Mouse (Mus musculus): Measurements from ENCODE around the gene Zfand3.

- TF ChIP-seq USF1 (IDR thresholded peaks at IDR 0.05; ENCODE audit: low read depth, low read length) (no peak), POLR2A (IDR thresholded peaks at IDR 0.05; ENCODE audit: low read depth, low read length) (no peak), TBP (conservative IDR thresholded peaks at IDR 0.05; ENCODE audit: low read depth, low read length) (no peak), RCOR1 (conservative IDR thresholded peaks at IDR 0.05; ENCODE audit: low read depth, low read length) (no peak), CTCF (conservative IDR thresholded peaks at IDR 0.05 in 1 of 2, IDR thresholded peaks at IDR 0.05 in 1 of 2; ENCODE audit: low read depth in 2 of 2, low read length in 2 of 2) (no peak), POLR2AphosphoS2 (IDR thresholded peaks at IDR 0.05; ENCODE audit: low read depth, low read length) (no peak), NELFE (IDR thresholded peaks at IDR 0.05; ENCODE audit: low read depth, low read length) (no peak), EP300 (IDR thresholded peaks at IDR 0.05; ENCODE audit: low read length) (no peak), JUND (conservative IDR thresholded peaks at IDR 0.05; ENCODE audit: low read depth, low read length) (no peak), RAD21 (IDR thresholded peaks at IDR 0.05; ENCODE audit: low read depth, low read length) (no peak)
Measured at GRCm38 (mm10) chr17:30235380-30235779, 230.8 kb downstream of the Zfand3 start.
